Mouse (Mus musculus): ENCODE measurements at regions not wholly inside any gene's neighbourhood (a gene's known extent, or its start where the extent isn't known, plus 50 kb on each side); places are given as distances from the start of the nearest gene placed in this dataset.

DNA sequence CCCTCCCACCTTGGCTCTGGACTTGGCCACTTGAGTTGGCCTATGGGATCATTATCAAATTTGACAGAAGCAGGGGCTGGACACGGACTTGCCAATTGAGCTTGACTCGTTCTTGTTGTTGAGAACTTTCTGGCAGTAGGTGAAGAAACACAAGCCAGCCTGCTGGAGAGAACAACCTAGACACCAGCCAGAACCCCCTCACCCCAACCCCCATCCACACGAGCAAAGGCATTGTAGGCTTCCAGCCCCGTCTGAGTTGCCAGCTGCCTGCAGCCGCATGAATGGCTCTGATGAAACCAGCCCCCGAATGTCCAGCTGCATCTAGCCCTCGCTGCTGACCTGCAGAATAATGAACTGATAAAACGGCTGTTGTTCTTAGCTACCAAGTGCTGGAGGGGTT lies 98.7 kb upstream of the Magi3 start:
- Histone ChIP-seq H3K4me1 (replicated peaks) (peaks cover 9% of the 10 kb centered on the region), H3K27ac (replicated peaks) (no peak overlapping the region), H3K9ac (no peak overlapping the region), H3K4me2 (no peak overlapping the region), H3K36me3 (no peaks in the 10 kb centered on the region), H3K9me3 (no peaks in the 10 kb centered on the region), H3K27me3 (no peaks in the 10 kb centered on the region), H3K4me3 (no peak overlapping the region)
- ATAC-seq (ENCODE audit: low read depth) = no peak
- 40% methylated on average over 8 of the region's 8 CpGs for WGBS

GRCm38 (mm10) chr3:104317528-104317927 lies 97.4 kb upstream of the Magi3 start:
- Histone ChIP-seq H3K27ac (replicated peaks) (no peak overlapping the region), H3K4me1 (replicated peaks) (peaks cover 9% of the 10 kb centered on the region), H3K9me3 (no peaks in the 10 kb centered on the region), H3K27me3 (no peaks in the 10 kb centered on the region), H3K36me3 (no peaks in the 10 kb centered on the region), H3K4me2 (no peak overlapping the region), H3K9ac (no peak overlapping the region), H3K4me3 (no peak overlapping the region)
- ATAC-seq (ENCODE audit: low read depth) = no peak
- 74% methylated on average over 4 of the region's 4 CpGs for WGBS

DNA sequence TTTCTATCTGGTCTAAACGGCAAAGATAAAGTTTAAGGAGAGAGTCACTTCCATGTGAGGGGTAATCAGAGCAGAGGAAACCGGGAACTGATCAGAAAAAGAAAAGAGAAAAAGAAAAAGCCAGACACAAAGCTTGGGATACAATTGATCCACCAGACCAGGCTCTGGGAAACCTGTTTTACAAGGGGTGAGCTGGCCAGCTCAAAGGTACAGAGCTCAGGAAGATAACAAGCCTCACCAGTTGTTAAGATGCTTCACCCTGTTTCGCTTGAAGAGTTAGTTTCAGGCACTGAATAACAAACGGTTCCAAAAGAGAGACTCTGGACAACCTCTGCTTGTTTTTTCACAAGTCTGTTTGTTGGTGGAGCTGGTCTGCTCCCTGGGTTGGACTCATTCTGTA lies 92.9 kb upstream of the Magi3 start:
- Histone ChIP-seq H3K9me3 (no peaks in the 10 kb centered on the region), H3K36me3 (no peaks in the 10 kb centered on the region), H3K27ac (replicated peaks) (no peak overlapping the region), H3K27me3 (no peaks in the 10 kb centered on the region; the same call in 1 of the 2 replicates), H3K4me3 (no peak overlapping the region), H3K9ac (no peak overlapping the region), H3K4me1 (replicated peaks) (peaks cover 10% of the 10 kb centered on the region; the same call in 1 of the 2 replicates), H3K4me2 (no peak overlapping the region)
- no peak for ATAC-seq (ENCODE audit: low read depth)
- WGBS = 80% methylated on average over 4 of the region's 4 CpGs

DNA sequence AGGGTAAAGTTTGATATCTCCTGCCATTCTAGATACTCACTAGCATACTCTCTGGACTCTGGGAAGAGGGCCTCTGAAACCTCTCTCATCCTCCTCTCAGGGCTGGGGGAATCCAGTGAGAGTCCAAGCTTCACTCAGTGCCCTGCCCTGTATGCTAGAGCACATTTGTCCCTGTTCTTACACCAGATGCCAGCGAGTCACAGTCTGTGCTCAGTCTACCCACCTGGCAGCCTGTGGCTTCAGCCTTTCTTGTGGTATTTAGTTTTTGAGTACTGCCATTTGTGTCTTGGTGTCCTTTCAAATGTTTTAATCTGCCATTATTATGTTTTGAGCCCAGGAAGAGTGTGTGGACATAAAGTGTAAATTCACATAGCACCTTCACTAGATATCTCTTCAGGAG lies 86.8 kb upstream of the Magi3 start:
- Histone ChIP-seq H3K9ac (no peak overlapping the region), H3K4me3 (no peak overlapping the region), H3K9me3 (no peaks in the 10 kb centered on the region), H3K4me2 (no peak overlapping the region), H3K4me1 (replicated peaks) (peaks cover 12% of the 10 kb centered on the region; the same call in 1 of the 2 replicates), H3K27ac (replicated peaks) (no peak overlapping the region), H3K36me3 (no peaks in the 10 kb centered on the region), H3K27me3 (no peaks in the 10 kb centered on the region; the same call in 1 of the 2 replicates)
- no peak for ATAC-seq (ENCODE audit: low read depth)
- 88% methylated on average over 1 of the region's 1 CpGs for WGBS

- Histone ChIP-seq H3K36me3 (no peaks in the 10 kb centered on the region), H3K9me3 (no peaks in the 10 kb centered on the region), H3K9ac (no peak overlapping the region), H3K4me2 (no peak overlapping the region), H3K27ac (replicated peaks) (no peak overlapping the region), H3K27me3 (no peaks in the 10 kb centered on the region; the same call in 1 of the 2 replicates), H3K4me1 (replicated peaks) (peaks cover 12% of the 10 kb centered on the region; the same call in 1 of the 2 replicates), H3K4me3 (no peak overlapping the region)
- 67% methylated on average over 12 of the region's 12 CpGs for WGBS
- ATAC-seq (ENCODE audit: low read depth) = no peak
Measured at GRCm38 (mm10) chr3:104305904-104306563, 85.9 kb upstream of the Magi3 start.

GRCm38 (mm10) chr3:104303577-104303976 lies 83.4 kb upstream of the Magi3 start:
- Histone ChIP-seq H3K9me3 (no peaks in the 10 kb centered on the region), H3K4me3 (no peak overlapping the region), H3K36me3 (no peaks in the 10 kb centered on the region), H3K9ac (no peak overlapping the region), H3K4me2 (no peak overlapping the region), H3K27me3 (no peaks in the 10 kb centered on the region), H3K4me1 (replicated peaks) (peaks cover 14% of the 10 kb centered on the region; the same call in 1 of the 2 replicates), H3K27ac (replicated peaks) (no peak overlapping the region)
- WGBS = 71% methylated on average over 7 of the region's 7 CpGs
- ATAC-seq (ENCODE audit: low read depth) = no peak

GRCm38 (mm10) chr3:104300201-104300600 lies 80.0 kb upstream of the Magi3 start:
- Histone ChIP-seq H3K4me1 (replicated peaks) (peaks cover 14% of the 10 kb centered on the region; the same call in 1 of the 2 replicates), H3K27me3 (no peaks in the 10 kb centered on the region), H3K27ac (replicated peaks) (peak overlapping the region; percentile 68), H3K4me2 (no peak overlapping the region), H3K9ac (no peak overlapping the region), H3K9me3 (no peaks in the 10 kb centered on the region), H3K36me3 (no peaks in the 10 kb centered on the region), H3K4me3 (no peak overlapping the region)
- 81% methylated on average over 5 of the region's 5 CpGs for WGBS
- 0 out of 2 replicates have a peak, but pooled peaks have one; percentile 43 for ATAC-seq (ENCODE audit: low read depth)

DNA sequence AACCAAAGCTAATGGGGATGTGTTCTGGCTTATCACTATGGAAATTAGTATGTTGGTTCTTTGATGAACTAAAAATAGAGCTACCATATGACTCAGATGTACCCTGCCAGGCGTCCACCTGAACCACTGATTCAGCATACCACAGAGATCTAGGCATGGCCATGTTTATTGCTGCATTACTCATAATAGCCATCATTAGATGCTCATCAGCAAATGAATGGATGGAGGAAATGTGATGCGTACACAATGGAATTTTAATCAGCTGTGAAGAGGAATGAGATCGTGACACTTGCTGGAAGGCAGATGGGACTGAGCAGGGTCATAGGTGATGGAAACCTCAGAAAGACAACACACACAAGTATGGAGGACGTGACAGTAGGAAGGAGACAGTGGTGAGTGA lies 78.7 kb upstream of the Magi3 start:
- H3K36me3 ChIP-seq = no peaks in the 10 kb centered on the region
- H3K4me1 ChIP-seq (replicated peaks) = peaks cover 20% of the 10 kb centered on the region; the same call in 1 of the 2 replicates
- WGBS = 35% methylated on average over 4 of the region's 4 CpGs
- ATAC-seq (ENCODE audit: low read depth) = no peak
- H3K27ac ChIP-seq (replicated peaks) = peak overlapping the region; percentile 68
- no peak overlapping the region for H3K4me3 ChIP-seq
- H3K9me3 ChIP-seq = no peaks in the 10 kb centered on the region
- H3K4me2 ChIP-seq = no peak overlapping the region
- H3K27me3 ChIP-seq = no peaks in the 10 kb centered on the region
- no peak overlapping the region for H3K9ac ChIP-seq

DNA sequence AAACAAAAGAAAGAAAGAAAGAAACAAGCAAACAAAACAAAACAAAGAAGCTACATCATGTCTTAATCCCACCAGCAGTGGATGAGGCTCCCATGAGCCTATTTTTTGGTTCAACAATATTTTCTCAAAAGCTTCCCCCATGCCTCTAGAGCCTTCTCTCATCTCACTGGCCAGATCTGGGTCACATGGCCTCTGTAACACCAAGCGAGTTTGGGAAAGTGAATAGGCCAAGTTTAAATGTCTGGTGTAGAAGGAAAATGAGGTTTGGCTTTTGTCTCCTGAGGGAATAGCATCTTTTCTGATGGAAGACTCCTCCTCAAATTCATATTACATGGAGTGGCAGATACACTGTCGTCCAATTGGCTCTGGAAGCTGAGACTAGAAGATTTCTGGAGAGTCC lies 78.2 kb upstream of the Magi3 start:
- no peak for ATAC-seq (ENCODE audit: low read depth)
- no peaks in the 10 kb centered on the region for H3K27me3 ChIP-seq
- H3K4me3 ChIP-seq = no peak overlapping the region
- H3K4me1 ChIP-seq (replicated peaks) = peaks cover 18% of the 10 kb centered on the region; the same call in 1 of the 2 replicates
- no peak overlapping the region for H3K4me2 ChIP-seq
- no peak overlapping the region for H3K27ac ChIP-seq (replicated peaks)
- H3K9ac ChIP-seq = no peak overlapping the region
- H3K36me3 ChIP-seq = no peaks in the 10 kb centered on the region
- WGBS = 85% methylated on average over 2 of the region's 2 CpGs
- no peaks in the 10 kb centered on the region for H3K9me3 ChIP-seq

- ATAC-seq (ENCODE audit: low read depth) = no peak
Measured at GRCm38 (mm10) chr3:104297112-104297511, 76.9 kb upstream of the Magi3 start.

GRCm38 (mm10) chr3:104295856-104296255 lies 75.7 kb upstream of the Magi3 start:
- H3K4me1 ChIP-seq (replicated peaks) = peaks cover 18% of the 10 kb centered on the region; the same call in 1 of the 2 replicates
- no peak overlapping the region for H3K27ac ChIP-seq (replicated peaks)
- no peak overlapping the region for H3K9ac ChIP-seq
- WGBS = 80% methylated on average over 9 of the region's 9 CpGs
- ATAC-seq (ENCODE audit: low read depth) = no peak
- H3K27me3 ChIP-seq = no peaks in the 10 kb centered on the region
- no peak overlapping the region for H3K4me2 ChIP-seq
- H3K4me3 ChIP-seq = no peak overlapping the region
- no peaks in the 10 kb centered on the region for H3K9me3 ChIP-seq
- H3K36me3 ChIP-seq = no peaks in the 10 kb centered on the region

More at GRCm38 (mm10) chr3:104297112-104297511, 76.9 kb upstream of the Magi3 start:
- Histone ChIP-seq H3K9me3 (no peaks in the 10 kb centered on the region), H3K36me3 (no peaks in the 10 kb centered on the region), H3K4me2 (no peak overlapping the region), H3K27ac (replicated peaks) (no peak overlapping the region), H3K9ac (no peak overlapping the region), H3K4me1 (replicated peaks) (peaks cover 18% of the 10 kb centered on the region; the same call in 1 of the 2 replicates), H3K27me3 (no peaks in the 10 kb centered on the region), H3K4me3 (no peak overlapping the region)
- WGBS = 71% methylated on average over 6 of the region's 6 CpGs

DNA sequence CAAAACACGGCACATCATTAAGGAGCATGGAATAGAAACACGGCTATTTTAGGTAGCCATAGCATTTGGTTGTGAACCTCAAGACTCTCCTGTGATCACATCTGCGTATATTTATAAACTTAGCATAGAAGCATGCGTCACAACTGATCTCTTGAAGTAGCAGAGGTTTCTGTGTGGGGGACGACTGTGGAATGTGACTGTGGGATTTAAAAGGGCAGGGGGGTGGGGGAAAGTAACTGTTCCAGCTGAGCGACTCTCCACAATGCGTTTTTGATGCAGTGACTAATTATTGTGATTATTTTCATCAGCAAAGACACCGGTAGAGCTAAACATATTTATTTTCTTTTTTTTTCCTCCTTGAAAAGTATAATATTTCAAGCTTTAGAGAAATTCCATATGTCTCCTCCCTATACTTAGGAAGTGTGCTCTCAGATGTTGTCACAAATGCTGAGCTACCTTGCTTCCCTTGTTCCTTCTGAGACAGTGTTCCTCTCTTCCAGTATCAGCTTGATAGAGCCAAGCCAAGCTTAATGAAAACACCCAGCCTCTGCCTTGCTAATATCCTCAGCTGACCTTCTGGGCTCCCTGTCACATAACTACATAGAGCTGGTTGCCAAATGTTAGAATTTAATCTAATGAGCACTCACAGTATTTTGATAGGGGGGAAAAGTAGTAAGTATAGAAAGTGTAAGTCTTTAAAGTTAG lies 75.0 kb upstream of the Magi3 start:
- WGBS = 61% methylated on average over 8 of the region's 8 CpGs
- Histone ChIP-seq H3K4me2 (no peak overlapping the region), H3K4me3 (no peak overlapping the region), H3K4me1 (replicated peaks) (peaks cover 13% of the 10 kb centered on the region; the same call in 1 of the 2 replicates), H3K27ac (replicated peaks) (no peak overlapping the region), H3K9me3 (no peaks in the 10 kb centered on the region), H3K36me3 (no peaks in the 10 kb centered on the region), H3K27me3 (no peaks in the 10 kb centered on the region), H3K9ac (no peak overlapping the region)
- no peak for ATAC-seq (ENCODE audit: low read depth)
